Mouse (Mus musculus) embryonic facial prominence, embryonic 12.5 days (tissue): Measurements from ENCODE around the gene Gsg1. TPM values are rescaled to one million over a fixed set of nuclear protein-coding genes. Genes with fewer than 3 reads are reported as not detected.
A peak's percentile ranks its signal among the peaks of the same experiment; 100 is the strongest.

Experiments
- ATAC-seq: fragments of 200-750 bp; cut with Nextera tagmentation; 2 replicates; pipeline ENCODE4 v1.8.0; 2017; ENCODE audit not compliant: insufficient number of reproducible peaks, insufficient read depth, low FRiP score, low TSS enrichment
- H3K27ac ChIP-seq: fragments of 300-500 bp; sonication (generic); 2 replicates; pipeline ENCODE4 v1.5.1; 2016; ENCODE audit warnings: mild to moderate bottlenecking
- H3K27me3 ChIP-seq: fragments of 300-500 bp; sonication (generic); 2 replicates; pipeline ENCODE4 v1.6.1; 2016; ENCODE audit warnings: mild to moderate bottlenecking, moderate library complexity
- H3K36me3 ChIP-seq: fragments of 300-500 bp; sonication (generic); 2 replicates; pipeline ENCODE4 v1.6.1; 2016; ENCODE audit warnings: mild to moderate bottlenecking
- H3K4me1 ChIP-seq: fragments of 300-500 bp; sonication (generic); 2 replicates; pipeline ENCODE4 v1.6.1; 2016
- H3K4me2 ChIP-seq: fragments of 300-500 bp; sonication (generic); replicated peaks from 2 replicates; pipeline ENCODE4 v1.6.1; 2016; ENCODE audit warnings: mild to moderate bottlenecking, moderate library complexity
- H3K4me3 ChIP-seq: fragments of 300-500 bp; sonication (generic); 2 replicates; pipeline ENCODE4 v1.5.1; 2016; ENCODE audit warnings: mild to moderate bottlenecking
- H3K9ac ChIP-seq: fragments of 300-500 bp; sonication (generic); 2 replicates; pipeline ENCODE4 v1.6.1; 2016; ENCODE audit warnings: mild to moderate bottlenecking, moderate library complexity
- H3K9me3 ChIP-seq: fragments of 300-500 bp; sonication (generic); 2 replicates; pipeline ENCODE4 v1.6.1; 2016; ENCODE audit warnings: mild to moderate bottlenecking, moderate library complexity
- WGBS: fragments of 180-500 bp; shearing (Covaris S2); methylation state at CpG from one replicate; pipeline ENCODE4 v1.1.7; 2016; 5-methylcytosine and 5-hydroxymethylcytosine counted together
- polyA plus RNA-seq: library from polyadenylated mRNA; unstranded; fragments of >200 nt; fragmentation: Nextera tagmentation; extraction: Ambion mirVana; gene quantifications from 2 replicates; pipeline ENCODE4 v1.2.1, GENCODE M21; 2016

The Gsg1 gene
- polyA plus RNA-seq, 1 experiment from 2014 or later, result 0.45 TPM

DNA sequence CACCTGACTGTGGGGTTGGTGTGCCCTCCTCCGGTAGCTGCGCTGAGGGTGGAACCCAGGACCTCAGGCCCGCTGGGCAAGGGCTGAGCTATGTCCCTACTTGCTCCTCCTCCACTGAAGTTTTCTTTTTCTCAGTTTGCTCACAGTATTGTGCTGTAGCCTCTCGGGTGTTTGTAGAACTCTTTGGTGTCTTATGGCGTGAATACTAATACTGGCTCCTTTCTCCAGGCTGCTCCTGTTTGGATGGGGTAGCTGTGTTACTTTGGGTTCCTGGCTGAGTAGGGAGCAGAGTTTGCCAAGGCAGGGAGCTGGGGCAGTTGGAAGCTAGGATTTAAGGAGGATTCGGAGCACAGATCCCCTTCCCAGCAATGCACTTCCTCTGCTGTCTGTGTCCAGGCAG, 50.4 kb downstream of the Gsg1 start:
- H3K36me3 ChIP-seq, result no peaks in the 10 kb centered on the region
- no peak for ATAC-seq
- no peak overlapping the region for H3K4me3 ChIP-seq
- no peak overlapping the region for H3K4me2 ChIP-seq
- no peak overlapping the region for H3K9ac ChIP-seq
- no peaks in the 10 kb centered on the region for H3K27me3 ChIP-seq
- WGBS, result 72% methylated on average over 6 of the region's 6 CpGs
- no peaks in the 10 kb centered on the region for H3K4me1 ChIP-seq
- no peaks in the 10 kb centered on the region for H3K9me3 ChIP-seq
- H3K27ac ChIP-seq, result no peak overlapping the region

DNA sequence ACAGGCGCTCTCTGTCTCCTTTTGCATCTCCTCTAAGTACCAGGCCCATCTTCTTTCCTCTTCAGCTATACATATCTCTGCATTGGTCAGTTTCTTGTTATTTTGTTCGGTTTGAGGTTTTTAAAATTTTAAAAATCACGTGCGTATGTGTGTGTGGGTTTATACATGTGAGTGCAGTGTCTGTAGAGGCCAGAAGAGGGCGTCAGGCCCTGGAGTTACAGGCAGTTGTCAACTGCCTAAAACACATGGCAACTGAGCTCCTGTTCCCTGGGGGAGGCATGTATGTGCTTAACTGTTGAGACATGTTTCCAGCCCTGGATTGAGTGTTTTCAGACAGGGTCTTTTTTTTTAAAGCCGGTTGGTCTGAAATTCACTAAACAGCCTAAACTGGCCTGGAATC, 51.5 kb downstream of the Gsg1 start:
- Histone ChIP-seq H3K4me1 (no peaks in the 10 kb centered on the region), H3K27ac (no peak overlapping the region), H3K27me3 (no peaks in the 10 kb centered on the region), H3K9me3 (no peaks in the 10 kb centered on the region), H3K9ac (no peak overlapping the region), H3K4me3 (no peak overlapping the region), H3K36me3 (no peaks in the 10 kb centered on the region), H3K4me2 (no peak overlapping the region)
- 87% methylated on average over 6 of the region's 6 CpGs for WGBS
- ATAC-seq, result no peak

DNA sequence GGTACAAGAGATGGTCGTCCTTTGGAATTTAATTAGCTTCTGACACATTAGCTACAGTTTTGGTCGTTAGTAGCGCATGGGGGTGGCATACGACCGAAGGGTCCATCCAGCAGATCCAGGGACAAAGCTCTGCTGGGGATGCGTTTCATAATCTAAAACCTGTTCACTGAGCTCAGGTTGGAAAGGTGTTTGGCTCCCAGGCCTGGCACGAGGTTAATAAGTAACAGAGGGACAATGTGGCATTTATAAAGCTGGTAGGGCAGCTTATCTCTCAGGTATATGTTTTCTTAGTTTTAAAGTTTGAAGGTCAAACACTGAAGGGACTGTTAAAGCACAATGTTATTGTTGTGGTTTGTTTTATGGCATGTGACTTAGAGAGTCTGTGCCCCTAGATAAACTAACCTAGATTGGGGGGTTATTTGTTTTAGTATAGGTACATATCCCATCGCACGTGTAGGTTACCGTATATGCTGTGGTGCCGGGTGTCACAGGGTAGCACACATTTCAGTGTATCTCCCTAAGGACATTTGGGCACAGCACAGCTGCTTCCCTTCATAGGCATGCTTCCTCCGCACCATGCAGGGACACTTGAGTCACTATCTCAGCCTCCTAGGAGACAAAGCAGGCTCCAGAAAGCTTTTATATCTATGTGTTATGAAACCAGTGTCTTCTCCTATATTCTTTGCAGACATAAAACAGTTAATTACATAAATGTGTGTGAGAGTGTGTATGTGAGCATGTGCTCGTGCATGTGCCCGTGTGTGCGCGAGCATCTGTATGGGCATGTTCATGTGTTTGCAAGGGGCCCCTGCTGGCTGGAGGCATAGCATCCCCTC, 53.8 kb downstream of the Gsg1 start:
- Histone ChIP-seq H3K9me3 (no peaks in the 10 kb centered on the region), H3K36me3 (no peaks in the 10 kb centered on the region), H3K27ac (no peak overlapping the region), H3K27me3 (no peaks in the 10 kb centered on the region), H3K4me1 (no peaks in the 10 kb centered on the region), H3K4me2 (no peak overlapping the region), H3K9ac (no peak overlapping the region), H3K4me3 (no peak overlapping the region)
- no peak for ATAC-seq
- WGBS, result 84% methylated on average over 16 of the region's 16 CpGs

DNA sequence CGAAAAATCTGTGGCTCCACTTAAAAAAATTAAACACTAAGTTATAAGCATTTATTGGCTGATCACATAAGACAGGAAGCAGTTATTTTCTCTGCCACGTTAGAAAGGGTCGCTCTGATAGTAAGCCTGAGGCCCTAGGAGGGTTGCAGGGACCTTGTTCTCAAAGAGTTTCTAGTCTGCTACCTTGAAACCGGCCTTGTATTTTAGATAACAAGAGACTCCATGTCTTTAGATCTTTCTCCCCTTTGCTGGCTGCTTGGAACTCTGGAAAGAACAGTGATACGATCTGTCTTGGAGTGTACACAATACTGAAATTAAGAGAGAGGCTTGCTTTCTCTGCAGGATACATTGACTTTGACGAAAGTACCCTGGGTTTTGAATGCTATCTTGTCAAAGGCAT, 55.4 kb downstream of the Gsg1 start:
- peaks cover 4% of the 10 kb centered on the region for H3K4me1 ChIP-seq
- H3K4me3 ChIP-seq, result peak overlapping the region; percentile 90; the same call in 1 of the 2 replicates
- no peaks in the 10 kb centered on the region for H3K27me3 ChIP-seq
- WGBS, result 46% methylated on average over 6 of the region's 6 CpGs
- no peaks in the 10 kb centered on the region for H3K9me3 ChIP-seq
- ATAC-seq, result no peak
- no peak overlapping the region for H3K27ac ChIP-seq
- no peaks in the 10 kb centered on the region for H3K36me3 ChIP-seq
- peak overlapping the region; percentile 75 for H3K4me2 ChIP-seq
- no peak overlapping the region for H3K9ac ChIP-seq

DNA sequence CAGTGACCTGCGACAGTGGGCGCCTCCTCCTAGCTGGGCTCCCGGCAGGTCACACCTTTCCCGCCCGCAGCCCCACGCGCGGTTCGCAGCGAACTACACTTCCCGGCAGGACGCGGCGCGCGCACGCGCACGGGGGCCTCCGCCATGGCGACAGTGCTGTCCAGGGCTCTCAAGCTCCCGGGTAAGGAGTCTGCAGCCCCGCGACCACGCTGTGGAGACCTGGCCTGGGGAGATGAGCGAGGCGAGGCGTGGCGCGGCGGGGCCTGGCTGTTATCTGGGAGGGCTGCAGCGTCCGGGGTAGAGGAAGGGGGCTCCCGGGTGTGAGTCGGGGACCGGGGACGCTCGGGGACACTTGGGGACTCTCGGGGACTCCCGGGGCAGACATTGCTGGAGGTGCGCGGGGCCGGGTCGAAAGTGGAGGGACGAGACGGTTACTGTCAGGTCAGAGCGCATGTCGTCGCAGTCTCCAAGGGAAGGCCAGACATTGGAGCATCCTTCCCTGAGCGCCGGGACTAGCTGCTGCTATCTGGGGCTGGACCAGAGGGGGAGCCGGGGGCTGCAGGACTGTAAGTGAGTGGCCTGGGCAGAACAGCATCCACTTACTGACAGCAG, 56.1 kb downstream of the Gsg1 start, which contains the start of the genes Fam234b and Hebp1:
Gene Fam234b, plus strand, starts transcription at position 57 of the 612 bp plus-strand sequence.
Gene Hebp1, minus strand, starts transcription at position 102 of the 612 bp plus-strand sequence.
- Histone ChIP-seq H3K4me1 (peaks cover 10% of the 10 kb centered on the region), H3K27me3 (no peaks in the 10 kb centered on the region), H3K4me3 (peak within 1 kb of the TSS; percentile 90), H3K36me3 (no peaks in the 10 kb centered on the region), H3K4me2 (peak within 1 kb of the TSS; percentile 75), H3K9ac (peak within 1 kb of the TSS; percentile 77), H3K27ac (no peak within 1 kb of the TSS), H3K9me3 (no peaks in the 10 kb centered on the region)
- WGBS, result under 1% methylated on average over 52 of the region's 52 CpGs
- ATAC-seq, result peak; percentile 80

DNA sequence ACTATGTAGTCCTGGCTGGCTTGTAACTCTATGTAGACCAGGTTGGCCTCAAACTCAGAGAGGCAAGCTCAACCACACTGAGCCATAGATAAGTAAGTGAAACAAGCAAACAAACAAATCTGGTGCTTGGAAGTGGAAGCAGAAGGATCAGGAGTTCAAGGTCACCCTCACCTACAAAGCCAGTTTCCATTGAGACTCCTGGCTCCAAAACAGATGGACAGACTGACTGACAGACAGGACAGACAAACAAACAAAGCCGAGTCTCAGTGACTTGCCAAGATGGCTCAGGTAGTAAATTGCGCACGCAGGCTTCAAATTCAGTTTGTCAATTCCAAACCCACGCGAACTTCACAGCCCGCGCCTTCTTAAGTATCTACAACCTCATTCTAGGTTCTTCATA, 56.7 kb downstream of the Gsg1 start:
- WGBS, result 14% methylated on average over 7 of the region's 7 CpGs
- no peak overlapping the region for H3K27ac ChIP-seq

DNA sequence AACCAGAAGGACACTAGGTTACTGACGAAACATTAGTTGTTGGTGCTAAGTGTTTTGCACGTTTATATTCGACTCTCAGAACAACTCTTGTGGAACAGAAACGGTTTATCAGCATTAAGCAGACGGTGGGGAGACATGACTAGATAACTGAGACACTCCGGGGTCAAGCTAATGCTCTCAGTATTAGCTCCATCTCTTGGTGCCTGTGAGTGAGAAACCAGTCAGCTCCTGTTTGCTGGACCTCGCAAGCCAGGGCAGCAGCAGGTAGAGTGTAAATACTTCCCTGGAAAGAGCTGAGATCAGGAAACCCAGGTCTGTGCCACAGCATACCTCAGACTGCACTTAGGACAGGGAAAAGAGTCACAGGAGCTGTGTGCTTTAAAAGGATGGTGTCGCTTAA, 57.4 kb downstream of the Gsg1 start:
- Histone ChIP-seq H3K36me3 (no peaks in the 10 kb centered on the region), H3K4me3 (no peak overlapping the region), H3K9me3 (no peaks in the 10 kb centered on the region), H3K27ac (no peak overlapping the region), H3K4me2 (no peak overlapping the region), H3K27me3 (no peaks in the 10 kb centered on the region), H3K4me1 (peaks cover 10% of the 10 kb centered on the region), H3K9ac (no peak overlapping the region)
- WGBS, result 75% methylated on average over 8 of the region's 8 CpGs
- ATAC-seq, result no peak

More for the DNA sequence above, 56.7 kb downstream of the Gsg1 start:
- H3K4me2 ChIP-seq, result peak overlapping the region; percentile 75
- no peaks in the 10 kb centered on the region for H3K36me3 ChIP-seq
- H3K4me3 ChIP-seq, result peak overlapping the region; percentile 90
- H3K4me1 ChIP-seq, result peaks cover 10% of the 10 kb centered on the region
- H3K9me3 ChIP-seq, result no peaks in the 10 kb centered on the region
- no peak for ATAC-seq
- H3K9ac ChIP-seq, result peak overlapping the region; percentile 77; the same call in 1 of the 2 replicates
- no peaks in the 10 kb centered on the region for H3K27me3 ChIP-seq

DNA sequence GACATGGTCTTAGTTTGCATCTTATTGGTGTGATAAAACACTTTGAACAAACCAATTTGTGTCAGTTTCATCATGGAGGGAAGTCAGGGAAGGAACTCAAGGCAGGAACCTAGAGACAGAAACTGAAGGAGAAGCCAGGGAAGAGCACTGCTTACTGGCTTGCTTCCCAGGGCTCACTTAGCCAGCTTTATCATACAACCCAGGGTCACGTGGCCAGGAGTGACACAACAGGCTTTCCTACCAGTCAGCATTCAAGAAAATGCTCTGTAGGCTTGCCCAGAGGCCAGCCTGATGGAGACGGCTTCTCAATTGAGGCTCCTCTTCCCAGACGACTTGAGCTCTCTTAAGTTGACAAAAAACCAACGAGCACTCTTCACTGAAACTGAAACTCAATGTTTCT, 59.2 kb downstream of the Gsg1 start:
- H3K4me3 ChIP-seq, result no peak overlapping the region
- no peaks in the 10 kb centered on the region for H3K27me3 ChIP-seq
- peaks cover 10% of the 10 kb centered on the region for H3K4me1 ChIP-seq
- no peak overlapping the region for H3K27ac ChIP-seq
- no peak overlapping the region for H3K9ac ChIP-seq
- H3K9me3 ChIP-seq, result no peaks in the 10 kb centered on the region
- no peaks in the 10 kb centered on the region for H3K36me3 ChIP-seq
- 80% methylated on average over 4 of the region's 4 CpGs for WGBS
- H3K4me2 ChIP-seq, result no peak overlapping the region
- no peak for ATAC-seq

DNA sequence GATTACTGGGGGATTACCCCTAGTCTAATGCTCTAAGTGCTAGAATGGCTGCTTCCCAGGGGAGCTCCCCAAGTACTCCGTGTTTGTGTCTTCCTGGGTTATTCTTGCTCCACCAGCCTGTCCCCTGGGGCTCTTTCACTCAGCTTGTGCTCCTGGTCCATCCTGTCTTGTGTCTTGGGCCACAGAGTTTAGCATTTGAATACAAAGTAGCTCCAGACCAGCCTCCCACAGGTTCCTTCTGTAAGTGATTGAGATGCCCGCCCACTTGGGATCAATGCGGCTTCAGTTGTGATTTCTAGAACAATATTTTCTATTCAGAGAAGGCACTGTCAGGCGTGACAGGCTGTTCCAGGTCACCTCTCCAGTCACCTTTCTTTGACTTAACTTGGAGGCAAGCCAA, 60.4 kb downstream of the Gsg1 start:
- H3K9me3 ChIP-seq, result no peaks in the 10 kb centered on the region
- no peaks in the 10 kb centered on the region for H3K36me3 ChIP-seq
- no peak for ATAC-seq
- no peak overlapping the region for H3K4me2 ChIP-seq
- WGBS, result 23% methylated on average over 4 of the region's 4 CpGs
- H3K9ac ChIP-seq, result no peak overlapping the region
- no peak overlapping the region for H3K27ac ChIP-seq
- H3K4me3 ChIP-seq, result no peak overlapping the region
- H3K27me3 ChIP-seq, result no peaks in the 10 kb centered on the region
- peaks cover 10% of the 10 kb centered on the region for H3K4me1 ChIP-seq

DNA sequence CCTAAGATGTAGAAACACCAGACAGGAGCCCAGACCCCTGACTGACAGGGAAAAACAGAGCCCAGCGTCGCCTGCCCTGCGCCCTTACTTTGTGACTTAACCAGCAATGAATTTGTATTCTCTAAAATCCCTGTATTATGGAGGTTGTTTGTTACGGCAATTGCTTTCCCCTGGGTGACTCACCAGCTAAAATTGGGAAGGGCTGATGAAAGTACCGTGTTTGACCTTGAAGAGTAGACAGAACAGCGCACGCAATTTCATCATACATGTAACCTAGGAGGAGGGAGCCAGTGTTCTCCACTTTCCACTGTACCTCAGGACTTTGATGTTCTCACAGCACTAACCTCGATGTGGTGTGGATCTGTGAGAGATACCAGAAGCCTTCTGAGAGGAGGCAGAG, 61.2 kb downstream of the Gsg1 start:
- H3K4me1 ChIP-seq, result peaks cover 10% of the 10 kb centered on the region
- no peak for ATAC-seq
- no peak overlapping the region for H3K27ac ChIP-seq
- H3K4me2 ChIP-seq, result no peak overlapping the region
- no peak overlapping the region for H3K9ac ChIP-seq
- 73% methylated on average over 8 of the region's 8 CpGs for WGBS
- no peaks in the 10 kb centered on the region for H3K9me3 ChIP-seq
- no peak overlapping the region for H3K4me3 ChIP-seq
- no peaks in the 10 kb centered on the region for H3K36me3 ChIP-seq
- no peaks in the 10 kb centered on the region for H3K27me3 ChIP-seq

DNA sequence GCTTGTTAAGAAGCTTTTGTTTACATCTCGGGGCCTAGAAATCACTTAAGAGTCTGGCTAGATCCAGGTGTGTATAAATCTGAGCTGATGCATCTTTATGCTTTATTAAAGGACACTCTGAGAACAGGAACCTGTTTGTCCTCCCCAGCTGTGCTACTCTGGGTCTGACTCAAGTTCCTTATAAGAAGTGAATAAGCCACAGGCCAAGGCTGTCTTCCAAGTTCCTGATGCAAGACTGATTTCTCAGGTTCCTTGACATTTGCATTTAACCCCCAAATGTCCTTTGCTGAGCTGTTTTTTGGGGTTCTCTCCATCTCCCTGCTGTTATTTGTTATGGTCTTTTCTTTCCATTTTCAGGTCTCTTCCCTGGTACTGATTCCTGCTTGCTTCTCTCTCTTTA, 62.2 kb downstream of the Gsg1 start:
- Histone ChIP-seq H3K27me3 (no peaks in the 10 kb centered on the region), H3K9ac (no peak overlapping the region), H3K9me3 (no peaks in the 10 kb centered on the region), H3K27ac (no peak overlapping the region), H3K4me2 (no peak overlapping the region), H3K4me1 (peaks cover 10% of the 10 kb centered on the region), H3K36me3 (no peaks in the 10 kb centered on the region), H3K4me3 (no peak overlapping the region)
- WGBS, result 79% methylated on average over 1 of the region's 1 CpGs
- ATAC-seq, result no peak

DNA sequence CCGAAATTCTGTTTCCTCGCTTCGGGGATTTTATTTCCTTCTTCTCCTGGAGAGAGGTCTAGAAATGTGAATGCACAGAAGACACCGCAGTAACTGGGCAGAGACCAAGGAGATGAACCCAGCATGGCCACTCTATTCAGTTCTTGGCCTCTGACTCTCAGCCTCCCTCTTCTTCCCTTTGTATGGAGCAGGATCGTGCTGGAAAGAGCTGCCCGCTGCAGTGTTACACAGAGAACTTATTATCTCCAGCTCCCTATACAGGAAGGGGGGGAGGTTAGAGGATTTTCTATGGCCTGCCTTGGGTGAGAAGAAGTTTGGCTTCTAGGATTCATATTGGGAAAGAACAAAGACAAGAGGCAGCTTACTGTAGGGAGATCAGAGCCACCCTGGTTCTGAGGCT, 64.0 kb downstream of the Gsg1 start:
- no peak overlapping the region for H3K4me3 ChIP-seq
- H3K36me3 ChIP-seq, result no peaks in the 10 kb centered on the region
- no peak overlapping the region for H3K9ac ChIP-seq
- H3K9me3 ChIP-seq, result no peaks in the 10 kb centered on the region
- no peaks in the 10 kb centered on the region for H3K27me3 ChIP-seq
- no peak overlapping the region for H3K27ac ChIP-seq
- ATAC-seq, result no peak
- 57% methylated on average over 6 of the region's 6 CpGs for WGBS
- H3K4me1 ChIP-seq, result peaks cover 10% of the 10 kb centered on the region
- no peak overlapping the region for H3K4me2 ChIP-seq
